Mouse (Mus musculus) adrenal gland, postnatal 14 days (tissue): ENCODE measurements around the gene Chp2. TPM values are rescaled to one million over a fixed set of nuclear protein-coding genes. Genes with fewer than 3 reads are reported as not detected.

Experiments
- DNase-seq: peaks from one replicate; pipeline ENCODE4 v3.0.0; 2021; ENCODE audit warnings: mixed read lengths
- long read RNA-seq, 2 experiments: library from polyadenylated mRNA; stranded (forward); transcript quantifications; one replicate each; pipeline ENCODE4 v2.0.0; 2021
- total RNA-seq: library from RNA; stranded (reverse); gene quantifications from 2 replicates; pipeline ENCODE4 v1.2.3, GENCODE M21; 2021

Gene Chp2
- 2.4 and 5.1 TPM in 2 replicates for total RNA-seq
- long read RNA-seq, experiment 1: 0 reads
- long read RNA-seq, experiment 2: 0 reads

GRCm38 (mm10) chr7:122219315-122219801, at the start of gene Chp2:
Chp2 (plus strand) TSS chr7:122219496.
- DNase-seq: peak; percentile 69

- no peak for DNase-seq
Observed at GRCm38 (mm10) chr7:122170705-122171104, 48.6 kb upstream of the Chp2 start.

- no peak for DNase-seq
Observed at GRCm38 (mm10) chr7:122171613-122172012, 47.7 kb upstream of the Chp2 start.

GRCm38 (mm10) chr7:122180720-122181119, 38.6 kb upstream of the Chp2 start:
- no peak for DNase-seq

- DNase-seq: no peak
Observed at GRCm38 (mm10) chr7:122184569-122184968, 34.7 kb upstream of the Chp2 start.

- DNase-seq: no peak
Observed at GRCm38 (mm10) chr7:122186043-122186442, 33.3 kb upstream of the Chp2 start, which contains the start of gene Ern2. Ern2 (minus strand) TSS chr7:122186207.

GRCm38 (mm10) chr7:122189484-122189883, 29.8 kb upstream of the Chp2 start:
- DNase-seq: peak; percentile 68

- no peak for DNase-seq
Observed at GRCm38 (mm10) chr7:122191097-122191496, 28.2 kb upstream of the Chp2 start.

GRCm38 (mm10) chr7:122193919-122194318, 25.4 kb upstream of the Chp2 start:
- no peak for DNase-seq

GRCm38 (mm10) chr7:122196771-122197170, 22.5 kb upstream of the Chp2 start:
- no peak for DNase-seq

GRCm38 (mm10) chr7:122197306-122197705, 22.0 kb upstream of the Chp2 start:
- DNase-seq: peak; percentile 39

- peak; percentile 31 for DNase-seq
Observed at GRCm38 (mm10) chr7:122199296-122199695, 20.0 kb upstream of the Chp2 start.

GRCm38 (mm10) chr7:122203936-122204335, 15.4 kb upstream of the Chp2 start:
- DNase-seq: no peak

GRCm38 (mm10) chr7:122206121-122206520, 13.2 kb upstream of the Chp2 start:
- DNase-seq: no peak

GRCm38 (mm10) chr7:122208276-122209021, 10.8 kb upstream of the Chp2 start:
- DNase-seq: no peak

- DNase-seq: no peak
Observed at GRCm38 (mm10) chr7:122226020-122226742, 6.9 kb downstream of the Chp2 start.

- no peak for DNase-seq
Observed at GRCm38 (mm10) chr7:122226744-122227143, 7.4 kb downstream of the Chp2 start.

GRCm38 (mm10) chr7:122229306-122229705, 10.0 kb downstream of the Chp2 start:
- no peak for DNase-seq

GRCm38 (mm10) chr7:122229916-122230315, 10.6 kb downstream of the Chp2 start:
- DNase-seq: no peak

- no peak for DNase-seq
Observed at GRCm38 (mm10) chr7:122230866-122231265, 11.6 kb downstream of the Chp2 start.

GRCm38 (mm10) chr7:122238939-122239338, 19.6 kb downstream of the Chp2 start:
- DNase-seq: no peak

GRCm38 (mm10) chr7:122240413-122241119, 21.3 kb downstream of the Chp2 start:
- no peak for DNase-seq

GRCm38 (mm10) chr7:122242260-122242659, 23.0 kb downstream of the Chp2 start:
- DNase-seq: peak; percentile 37
